Comparison of ENCODE assay signal across 8 mouse cellular contexts in the genomic region with DNA sequence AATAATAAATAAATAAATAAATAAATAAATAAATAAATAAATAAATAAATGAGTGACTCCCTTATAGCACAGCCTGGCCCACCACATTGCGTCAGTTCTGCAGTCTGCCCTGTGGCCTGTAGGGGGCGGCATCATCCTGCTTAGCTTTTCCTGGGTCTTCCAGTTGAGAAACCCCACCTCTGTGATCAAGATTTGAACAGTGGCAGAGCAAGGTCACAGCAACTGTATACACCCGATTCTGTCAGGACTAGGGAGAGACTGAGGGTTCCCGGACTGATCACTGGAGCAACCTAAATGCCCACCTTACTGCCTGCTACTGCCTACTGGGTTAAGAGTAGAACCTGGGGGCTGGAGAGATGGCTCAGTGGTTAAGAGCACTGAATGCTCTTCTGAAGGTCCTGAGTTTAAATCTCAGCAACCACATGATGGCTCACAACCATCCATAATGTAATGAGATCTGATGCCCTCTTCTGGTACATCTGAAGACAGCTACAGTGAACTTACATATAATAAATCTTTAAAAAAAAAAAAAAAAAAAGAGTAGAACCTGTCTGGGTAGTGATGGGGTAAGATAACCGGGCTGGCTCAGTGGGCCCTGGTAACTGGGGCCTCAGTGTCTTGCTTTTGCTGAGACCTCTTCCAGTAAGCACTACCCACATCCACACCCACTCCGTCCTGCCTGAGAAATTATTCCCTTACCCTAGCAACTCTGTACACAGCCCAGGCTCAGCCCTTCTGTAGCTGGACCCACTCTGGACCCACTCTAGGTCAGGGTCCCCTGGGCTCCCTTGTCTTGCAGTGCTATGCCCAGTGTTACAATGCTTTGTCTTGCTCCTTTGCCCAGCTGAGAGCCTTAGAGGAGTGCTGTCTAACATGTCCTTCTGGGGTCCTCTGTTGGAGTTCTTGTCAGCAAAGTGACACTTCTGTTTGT. TPM values are rescaled to one million over a fixed set of nuclear protein-coding genes. Genes with fewer than 3 reads are reported as not detected.
DNase-seq lines count a peak whose midpoint lies in the region; ATAC-seq and TF ChIP-seq lines count a peak whose summit lies in the region.

No protein-coding gene starts in this region.

- 36% methylated on average over 6 of the region's 6 CpGs for WGBS in kidney, embryonic 14.5 days
- WGBS in limb, embryonic 14.5 days = 29% methylated on average over 6 of the region's 6 CpGs

- H3K4me2 ChIP-seq in kidney, embryonic 14.5 days (replicated peaks; ENCODE audit: low read depth, low read length) = no peak overlapping the region
- H3K4me2 ChIP-seq in limb, embryonic 14.5 days (replicated peaks; ENCODE audit: low read depth, low read length, severe bottlenecking) = no peak overlapping the region

- H3K36me3 ChIP-seq in kidney, embryonic 14.5 days (ENCODE audit: control insufficient read depth, insufficient read depth, low read length) = no peaks in the 10 kb centered on the region
- H3K36me3 ChIP-seq in limb, embryonic 14.5 days (ENCODE audit: control insufficient read depth, insufficient read depth, low read length) = no peaks in the 10 kb centered on the region
- no peaks in the 10 kb centered on the region for H3K36me3 ChIP-seq in splenic B cell, adult 2 months (ENCODE audit: control insufficient read depth, insufficient read depth, low read length, poor library complexity, severe bottlenecking)

- peak; percentile 79 for DNase-seq in 3T3-L1 (ENCODE audit: low read depth, low spot score)
- DNase-seq in T-cell, adult 2 months (ENCODE audit: low spot score) = peak; percentile 85
- DNase-seq in heart, adult 8-10 months (ENCODE audit: low spot score) = peak; percentile 78
- DNase-seq in limb, embryonic 14.5 days (ENCODE audit: low spot score) = peak; percentile 76
- peak; percentile 85 for DNase-seq in naive thymus-derived CD4-positive, alpha-beta T cell, adult 2 months (ENCODE audit: low read depth)
- peak; percentile 85 for DNase-seq in splenic B cell, adult 2 months (ENCODE audit: low read depth, low spot score)

- no peak for TF ChIP-seq POLR2A in cortical plate, adult 2 months (IDR thresholded peaks at IDR 0.05; ENCODE audit: extremely low read depth, insufficient read depth, low read length)
- TF ChIP-seq POLR2A in limb, embryonic 14.5 days (IDR thresholded peaks at IDR 0.05; ENCODE audit: borderline replicate concordance, extremely low read depth, insufficient read depth, insufficient read length) = no peak

- H3K27me3 ChIP-seq in kidney, embryonic 14.5 days (ENCODE audit: control insufficient read depth, insufficient read depth, low read length) = no peaks in the 10 kb centered on the region
- no peaks in the 10 kb centered on the region for H3K27me3 ChIP-seq in limb, embryonic 14.5 days (ENCODE audit: control insufficient read depth, insufficient read depth, low read length)
- no peaks in the 10 kb centered on the region for H3K27me3 ChIP-seq in splenic B cell, adult 2 months (ENCODE audit: control insufficient read depth, insufficient read depth, low read length, poor library complexity, severe bottlenecking)

- ATAC-seq in kidney, embryonic 14.5 days (ENCODE audit: low FRiP score, low TSS enrichment) = peak; percentile 76
- ATAC-seq in limb, embryonic 14.5 days (ENCODE audit: low FRiP score, low read depth) = peak; percentile 74

- H3K27ac ChIP-seq in cortical plate, adult 2 months (ENCODE audit: insufficient read depth, low read length) = no peak overlapping the region
- H3K27ac ChIP-seq in kidney, embryonic 14.5 days (ENCODE audit: low read depth, low read length) = no peak overlapping the region
- H3K27ac ChIP-seq in limb, embryonic 14.5 days (replicated peaks; ENCODE audit: low read depth, low read length) = no peak overlapping the region

- H3K4me1 ChIP-seq in cortical plate, adult 2 months (ENCODE audit: control insufficient read depth, insufficient read depth, low read length) = no peaks in the 10 kb centered on the region
- no peaks in the 10 kb centered on the region for H3K4me1 ChIP-seq in kidney, embryonic 14.5 days (ENCODE audit: control insufficient read depth, insufficient read depth, low read length)
- no peaks in the 10 kb centered on the region for H3K4me1 ChIP-seq in limb, embryonic 14.5 days (ENCODE audit: control insufficient read depth, insufficient read depth, low read length)

- H3K4me3 ChIP-seq in cortical plate, adult 2 months (ENCODE audit: insufficient read depth, low read length) = no peak overlapping the region
- no peak overlapping the region for H3K4me3 ChIP-seq in kidney, embryonic 14.5 days (ENCODE audit: low read length)
- H3K4me3 ChIP-seq in limb, embryonic 14.5 days (replicated peaks; ENCODE audit: low read length) = no peak overlapping the region

- no peaks in the 10 kb centered on the region for H3K9me3 ChIP-seq in kidney, embryonic 14.5 days (ENCODE audit: control insufficient read depth, low read length)
- H3K9me3 ChIP-seq in limb, embryonic 14.5 days (ENCODE audit: control insufficient read depth, low read length) = no peaks in the 10 kb centered on the region

- H3K9ac ChIP-seq in kidney, embryonic 14.5 days (ENCODE audit: low read depth, low read length) = no peak overlapping the region
- no peak overlapping the region for H3K9ac ChIP-seq in limb, embryonic 14.5 days (ENCODE audit: low read depth, low read length, severe bottlenecking)

- TF ChIP-seq CTCF in cortical plate, adult 2 months (IDR thresholded peaks at IDR 0.05; ENCODE audit: extremely low read depth, insufficient read depth, low read length) = peak; percentile 67

RNA-seq across cellular contexts. Expression of a gene that starts 8.3 kb away (rescaled TPM):
- polyA plus RNA-seq in cortical plate, adult 2 months (2012; rRNA removed) = 44.7 and 44.8 TPM in 2 replicates
- total RNA-seq in heart, adult 8-10 months (2022) = 1 to 10 TPM; 5.5 to 8.2 (median 6.5) TPM
- 33.7 and 38.6 TPM in 2 replicates for polyA plus RNA-seq in kidney, embryonic 14.5 days (2014; fragmentation: Nextera tagmentation; extraction: Ambion mirVana)
- polyA plus RNA-seq in limb, embryonic 14.5 days (2012; rRNA removed) = 76.0 and 94.1 TPM in 2 replicates
- polyA plus RNA-seq in limb, embryonic 14.5 days (2014; fragmentation: Nextera tagmentation; extraction: Ambion mirVana) = 56.4 and 56.9 TPM in 2 replicates

RNA-seq across cellular contexts. Expression of a gene that starts 13.4 kb away (rescaled TPM):
- 3.1 and 3.4 TPM in 2 replicates for polyA plus RNA-seq in cortical plate, adult 2 months (2012; rRNA removed)
- 10 to 100 TPM; 48.9 to 52.9 (median 50.7) TPM for total RNA-seq in heart, adult 8-10 months (2022)
- 7.7 and 10.1 TPM in 2 replicates for polyA plus RNA-seq in kidney, embryonic 14.5 days (2014; fragmentation: Nextera tagmentation; extraction: Ambion mirVana)
- 36.3 and 48.4 TPM in 2 replicates for polyA plus RNA-seq in limb, embryonic 14.5 days (2012; rRNA removed)
- 9.5 and 9.8 TPM in 2 replicates for polyA plus RNA-seq in limb, embryonic 14.5 days (2014; fragmentation: Nextera tagmentation; extraction: Ambion mirVana)
